Mouse (Mus musculus) ES-E14 (cell line): ENCODE results near the gene Cenpu.

ENCODE experiments used
- CHD2 ChIP-seq: IDR thresholded peaks from 2 replicates; pipeline ENCODE4 v1.6.1; 2014; ENCODE audit warnings: mild to moderate bottlenecking, low read depth, low read length, inconsistent platforms
- HCFC1 ChIP-seq: IDR thresholded peaks from 2 replicates; pipeline ENCODE4 v1.6.1; 2012; ENCODE audit warnings: low read length, inconsistent platforms, borderline replicate concordance; ENCODE audit not compliant: insufficient read depth
- ZC3H11A ChIP-seq: IDR thresholded peaks from 2 replicates; pipeline ENCODE4 v1.6.1; 2012; ENCODE audit warnings: low read depth, mild to moderate bottlenecking, inconsistent platforms, low read length, borderline replicate concordance
- ZNF384 ChIP-seq: IDR thresholded peaks from 2 replicates; pipeline ENCODE4 v1.6.1; 2012; ENCODE audit warnings: low read depth, low read length, inconsistent platforms

- TF ChIP-seq ZNF384 (no peak), HCFC1 (no peak), ZC3H11A (no peak), CHD2 (no peak)
These were observed 67.0 kb downstream of the Cenpu start for GRCm38 (mm10) chr8:46618639-46619320.
